Mouse (Mus musculus) ZHBTc4 (cell line): ENCODE data around the gene Mpv17.
A peak's percentile ranks its signal among the peaks of the same experiment; 100 is the strongest.

ENCODE experiments used
- DNase-seq: peaks from one replicate; pipeline ENCODE4 v3.0.0-alpha.2; 2011; ENCODE audit warnings: low read depth, low spot score

The Mpv17 gene

DNA sequence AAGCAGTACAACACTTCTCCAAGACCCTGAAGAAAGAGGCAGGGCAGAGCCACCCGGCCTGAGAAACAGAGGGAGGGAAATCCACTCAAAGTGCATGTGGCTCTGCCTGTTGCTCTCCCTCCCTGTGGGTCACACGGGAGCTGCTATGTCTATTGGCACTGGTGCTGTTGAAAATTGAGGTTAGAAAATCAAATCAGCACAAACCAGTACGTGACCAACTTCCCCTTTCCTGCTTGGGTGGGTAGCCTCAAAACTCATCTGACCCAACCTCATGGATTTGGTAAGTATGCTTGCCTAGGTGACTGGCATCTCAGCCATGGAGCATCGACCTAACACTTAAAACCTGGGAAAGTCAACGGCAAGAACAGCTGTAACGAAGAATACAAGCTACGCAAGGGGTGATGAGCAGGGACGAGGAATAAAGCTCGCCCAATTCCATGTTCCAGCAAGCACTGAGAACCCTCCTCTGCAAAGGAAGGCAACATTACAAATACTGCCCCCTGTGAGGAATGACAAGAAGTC is 48.2 kb downstream of the Mpv17 start, which contains the start of gene Dnajc5g:
Dnajc5g (plus strand) TSS at position 472 of the 522 bp plus-strand sequence.
- no peak for DNase-seq

DNA sequence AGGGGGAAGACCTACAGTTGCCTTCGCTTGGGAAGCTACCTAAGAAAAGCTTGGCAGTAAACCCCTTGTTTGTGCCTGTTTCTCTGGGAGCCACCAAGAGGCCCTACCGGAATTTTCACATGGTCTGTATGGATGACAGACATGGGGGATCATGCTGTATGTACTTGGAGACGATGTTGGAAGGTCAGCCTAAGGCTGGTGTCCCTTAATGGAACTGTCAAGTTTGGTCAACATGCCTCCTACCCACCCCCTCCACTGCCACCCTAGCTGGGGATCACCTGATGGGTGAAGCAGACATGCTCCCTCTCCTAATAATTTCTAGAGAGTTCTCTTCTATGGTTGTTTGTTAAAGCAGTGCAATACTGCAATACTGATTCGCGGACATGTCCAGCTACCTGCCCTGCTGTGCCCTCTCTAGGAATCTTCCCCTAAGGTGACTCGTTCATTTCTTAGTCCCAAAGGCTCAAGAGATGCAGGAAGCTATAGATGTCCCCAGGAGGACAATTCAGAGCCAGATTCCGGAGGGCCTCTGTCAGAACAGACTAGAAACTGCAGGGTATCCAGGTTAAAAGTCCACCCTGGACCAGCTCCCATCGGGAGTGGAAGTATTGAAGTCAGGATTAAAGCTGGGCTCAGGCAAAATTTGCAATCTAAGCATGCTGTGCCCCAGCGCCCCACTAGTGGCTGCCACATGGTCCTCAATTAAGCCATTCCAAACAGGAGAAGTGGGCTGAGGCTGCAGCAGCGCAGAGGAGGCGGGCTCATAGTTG is 58.2 kb downstream of the Mpv17 start:
- no peak for DNase-seq

DNA sequence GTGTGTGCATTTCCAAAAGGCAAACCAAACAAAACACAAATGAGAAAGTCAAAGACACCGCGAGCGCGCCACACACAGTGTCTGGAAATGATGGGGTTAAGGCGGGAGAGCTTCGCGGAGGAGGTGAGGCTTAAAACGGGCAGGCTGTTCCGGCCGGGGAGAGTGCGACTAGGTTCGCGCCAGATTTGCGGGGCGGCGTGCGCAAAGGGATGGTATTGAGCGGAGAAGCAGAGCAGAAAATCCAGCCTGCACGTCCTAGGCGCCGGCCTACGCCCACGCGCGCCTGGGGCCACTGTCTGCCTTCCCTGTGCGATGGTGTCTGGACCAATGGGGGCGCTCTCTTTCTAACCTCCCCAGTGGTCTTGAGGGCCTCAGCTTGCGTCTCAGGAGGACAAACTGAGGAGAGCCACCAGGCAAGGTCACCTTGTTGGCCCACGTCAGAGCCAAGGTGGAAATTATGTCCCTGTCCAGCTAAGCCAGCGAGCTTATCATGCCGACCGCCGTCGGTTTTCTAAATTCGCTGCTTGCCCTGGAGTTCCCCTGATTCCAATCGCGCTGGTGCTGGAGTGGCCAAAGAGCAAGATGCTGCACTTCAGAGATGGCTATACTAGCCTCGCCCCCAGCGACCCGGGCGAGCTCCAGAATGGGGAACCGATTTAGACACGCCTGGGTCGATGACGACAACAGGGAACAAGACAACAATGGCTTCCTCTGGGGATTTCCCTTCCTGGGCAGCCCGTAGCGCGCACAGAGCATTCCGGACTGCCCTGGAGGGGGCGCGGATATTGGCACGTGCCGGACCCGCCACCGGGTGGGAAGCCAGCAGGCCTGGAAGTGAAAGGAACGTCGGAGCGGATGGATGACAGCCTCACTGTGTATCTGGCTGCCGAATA is 59.0 kb downstream of the Mpv17 start:
- DNase-seq, result peak; percentile 85

DNA sequence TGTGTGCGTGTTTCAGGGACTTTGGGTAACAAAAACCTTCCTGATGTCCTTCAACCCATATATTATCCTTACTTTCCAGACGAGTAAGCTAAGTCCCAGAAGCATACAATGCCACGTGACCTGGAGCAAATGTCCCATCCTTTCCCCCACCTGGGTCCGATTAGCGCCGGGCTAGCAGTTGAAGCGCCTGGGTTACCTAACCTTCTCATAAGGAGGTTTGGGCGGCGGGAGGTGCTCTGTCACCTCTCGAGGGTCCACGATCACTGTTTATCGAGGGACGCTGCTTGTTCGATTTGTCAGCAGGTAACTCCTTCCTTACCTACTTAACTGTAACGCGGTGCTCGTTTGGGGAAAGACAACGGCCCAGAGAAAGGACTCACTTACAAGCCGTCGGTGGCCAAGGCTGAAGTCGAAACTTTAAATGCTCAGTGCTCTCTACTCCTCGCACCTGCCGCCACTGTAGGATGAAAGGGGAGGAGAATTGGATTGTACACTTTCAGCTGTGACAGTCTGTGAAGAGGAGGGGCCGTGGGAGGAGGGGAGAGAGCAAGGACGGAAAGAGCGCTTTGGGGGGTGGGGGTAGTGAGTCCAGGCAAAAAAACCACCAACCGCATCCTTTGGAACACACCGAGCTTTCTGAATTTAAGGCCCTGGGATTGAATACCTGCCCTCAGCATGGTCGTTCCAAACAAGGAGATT is 59.8 kb downstream of the Mpv17 start:
- DNase-seq, result peak; percentile 39

DNA sequence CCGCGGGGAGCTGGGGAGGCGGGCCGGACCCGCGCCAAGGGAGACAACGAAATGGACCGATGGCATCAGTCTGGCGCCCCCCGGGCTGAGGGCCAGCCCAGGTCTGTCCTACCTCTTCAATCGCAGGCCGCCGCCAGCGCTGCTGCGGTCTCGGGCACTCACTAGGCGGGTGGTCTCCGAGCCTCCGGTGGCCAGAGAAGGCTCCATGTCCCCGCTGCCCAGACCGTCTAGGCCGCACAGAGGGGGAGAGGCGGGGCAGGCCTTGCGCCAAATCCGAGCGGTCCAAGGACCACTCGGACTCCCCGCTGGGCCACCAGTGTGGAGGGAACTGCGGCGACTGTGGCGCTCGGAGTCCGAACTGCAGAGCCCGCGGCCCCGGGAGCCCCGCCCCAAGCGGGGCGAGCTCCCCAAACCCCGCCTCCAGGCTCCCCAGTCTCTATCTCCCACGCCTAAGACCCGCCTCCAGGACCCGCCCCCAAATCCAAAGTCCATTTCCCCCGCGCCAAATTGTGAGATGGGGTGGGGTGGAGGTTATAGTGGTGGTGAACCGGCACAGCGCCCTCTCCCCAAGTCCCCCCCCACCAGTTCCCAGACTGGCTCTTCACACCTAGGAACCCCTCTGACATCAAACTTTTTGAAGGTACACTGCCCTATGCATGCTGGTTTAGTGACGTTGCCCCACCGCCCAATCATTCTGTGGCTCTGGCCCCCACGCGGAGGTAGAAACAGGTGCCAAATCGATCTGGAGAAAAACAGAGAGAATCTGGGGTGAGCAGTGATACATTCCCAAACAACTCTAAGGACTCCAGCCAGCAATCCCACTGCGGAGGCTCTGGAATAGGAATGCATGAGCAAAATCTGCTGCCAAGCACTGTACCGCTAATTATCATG is 60.7 kb downstream of the Mpv17 start:
- peak; percentile 67 for DNase-seq

DNA sequence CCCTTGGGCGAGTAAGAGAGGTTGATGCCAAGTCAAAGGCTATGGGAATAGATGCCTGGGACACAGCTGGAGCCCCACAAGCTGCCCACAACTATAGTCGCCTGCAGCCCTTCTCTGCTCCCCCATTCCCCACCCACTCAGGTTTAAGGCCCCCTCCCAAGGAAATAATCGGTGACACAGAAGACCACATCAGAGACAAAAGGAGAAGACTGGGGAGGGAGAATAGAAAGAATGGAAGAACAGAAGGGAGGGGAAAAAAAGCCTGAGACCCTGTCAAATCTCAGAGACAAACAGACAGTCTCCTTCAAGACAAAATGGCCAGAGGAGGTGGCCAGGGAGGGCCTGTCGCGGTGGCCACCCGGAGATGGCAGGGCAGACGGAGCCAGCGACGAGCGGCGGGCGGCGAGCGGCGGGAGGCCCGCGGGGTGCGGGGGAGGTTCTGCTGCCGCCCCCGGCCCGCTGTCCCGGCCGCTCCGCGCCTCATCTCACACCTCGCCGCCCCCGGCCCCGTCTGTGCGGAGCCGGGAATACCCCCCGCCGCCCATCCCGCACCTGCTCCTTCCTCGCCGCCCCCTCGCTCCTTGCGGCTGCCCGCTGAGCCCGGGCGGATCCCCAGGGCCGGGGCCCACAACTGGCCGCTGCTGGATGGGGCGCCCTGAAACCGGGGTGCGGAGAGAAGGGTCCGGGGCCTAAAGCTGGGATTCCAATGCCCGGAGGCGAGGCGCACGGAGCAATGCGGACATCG is 61.6 kb downstream of the Mpv17 start:
- DNase-seq, result no peak
